Mouse (Mus musculus): ENCODE results near the gene Htr1b.

The Htr1b gene

DNA sequence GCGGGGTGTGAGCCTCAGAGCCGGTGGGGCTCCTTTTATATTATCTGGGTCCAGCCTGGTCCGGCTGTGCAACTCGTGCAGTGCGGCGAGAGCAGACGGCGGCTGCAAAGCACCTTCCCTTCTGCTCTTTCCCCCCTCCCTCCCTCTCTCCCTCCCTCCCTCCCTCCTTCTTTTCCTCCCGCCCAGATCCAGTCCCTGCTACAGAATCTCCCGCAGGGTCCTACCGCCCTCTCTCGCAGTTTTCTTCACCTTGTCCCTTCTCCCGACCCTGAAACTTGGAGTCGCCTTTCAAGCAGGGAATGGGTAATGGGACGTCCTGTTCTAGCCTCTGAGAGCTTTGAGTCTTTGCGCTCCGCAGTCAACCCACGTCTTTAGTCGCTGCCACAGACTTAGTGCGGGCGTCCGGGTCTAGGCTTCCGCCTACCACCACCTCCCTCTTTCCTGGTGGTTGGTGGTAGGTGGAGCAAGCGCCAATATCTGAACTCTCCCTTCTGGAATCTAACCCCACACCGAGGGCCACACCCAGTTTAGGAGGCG is at the start of gene Htr1b:
TSS of gene Htr1b (minus strand) at position 392 of the 537 bp plus-strand sequence.
- TF ChIP-seq NANOG (IDR thresholded peaks at IDR 0.05; ENCODE audit: borderline replicate concordance, low read length) (no peak), POU5F1 (IDR thresholded peaks at IDR 0.05; ENCODE audit: borderline replicate concordance, low read length) (no peak), CTCF (conservative IDR thresholded peaks at IDR 0.05; ENCODE audit: low read length) (no peak)
- peak within 1 kb of the TSS; percentile 89 for H3K4me3 ChIP-seq (replicated peaks; ENCODE audit: low read length)
- H3K27me3 ChIP-seq (ENCODE audit: insufficient read depth, low read length), result peaks cover 39% of the 10 kb centered on the region
- no peaks in the 10 kb centered on the region for H3K36me3 ChIP-seq (ENCODE audit: insufficient read depth, low read length)
- H3K9me3 ChIP-seq (ENCODE audit: low read length), result no peaks in the 10 kb centered on the region; the same call in 1 of the 2 replicates
- H3K4me1 ChIP-seq (replicated peaks; ENCODE audit: low read depth, low read length), result peaks cover 49% of the 10 kb centered on the region

DNA sequence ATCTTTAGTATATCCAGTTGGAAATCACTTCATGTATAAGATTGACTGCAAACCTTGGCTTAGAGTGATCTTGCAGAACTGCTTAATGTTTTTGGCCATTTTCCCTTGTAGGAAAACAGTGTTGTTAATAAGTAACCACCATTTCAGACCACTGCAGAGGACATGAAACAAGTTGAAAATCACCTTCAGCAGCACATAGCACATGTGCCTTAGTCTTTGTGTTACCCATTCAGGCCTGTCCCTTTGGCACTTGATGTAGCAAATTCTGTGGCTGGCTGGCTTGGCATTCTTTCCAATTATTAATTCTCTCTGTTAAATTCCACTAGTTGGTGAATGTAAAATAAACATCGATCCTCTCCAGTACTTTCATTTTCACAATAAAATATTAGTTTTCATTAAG is 43.1 kb upstream of the Htr1b start:
- Histone ChIP-seq H3K36me3 (ENCODE audit: insufficient read depth, low read length) (no peaks in the 10 kb centered on the region), H3K4me3 (replicated peaks; ENCODE audit: low read length) (no peak overlapping the region), H3K27me3 (ENCODE audit: insufficient read depth, low read length) (no peaks in the 10 kb centered on the region), H3K4me1 (replicated peaks; ENCODE audit: low read depth, low read length) (no peaks in the 10 kb centered on the region), H3K9me3 (ENCODE audit: low read length) (peaks cover 19% of the 10 kb centered on the region)
- TF ChIP-seq POU5F1 (IDR thresholded peaks at IDR 0.05; ENCODE audit: borderline replicate concordance, low read length) (no peak), CTCF (conservative IDR thresholded peaks at IDR 0.05; ENCODE audit: low read length) (no peak), NANOG (IDR thresholded peaks at IDR 0.05; ENCODE audit: borderline replicate concordance, low read length) (no peak)

DNA sequence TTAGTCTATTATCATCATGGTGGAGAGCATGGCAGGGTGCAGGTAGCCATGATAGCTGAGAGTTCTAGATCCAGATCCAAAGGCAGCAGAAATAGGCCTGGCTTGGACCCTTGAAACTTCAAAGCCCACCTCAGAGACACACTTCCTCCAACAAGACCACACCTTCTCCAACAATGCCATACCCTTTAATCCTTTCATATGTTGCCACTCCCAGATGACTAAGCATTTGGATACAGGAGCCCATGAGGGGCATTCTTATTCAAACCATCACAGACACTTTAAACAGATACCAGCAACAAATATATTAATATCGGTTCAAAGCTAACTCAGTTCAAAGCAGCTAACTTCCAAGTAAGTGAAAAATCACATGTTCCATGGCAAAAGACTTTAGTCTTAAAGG is 3.9 kb upstream of the Htr1b start:
- TF ChIP-seq CTCF (conservative IDR thresholded peaks at IDR 0.05; ENCODE audit: low read length) (no peak), POU5F1 (IDR thresholded peaks at IDR 0.05; ENCODE audit: borderline replicate concordance, low read length) (no peak), NANOG (IDR thresholded peaks at IDR 0.05; ENCODE audit: borderline replicate concordance, low read length) (no peak)
- Histone ChIP-seq H3K4me3 (replicated peaks; ENCODE audit: low read length) (no peak overlapping the region), H3K9me3 (ENCODE audit: low read length) (no peaks in the 10 kb centered on the region), H3K36me3 (ENCODE audit: insufficient read depth, low read length) (no peaks in the 10 kb centered on the region), H3K27me3 (ENCODE audit: insufficient read depth, low read length) (peaks cover 21% of the 10 kb centered on the region), H3K4me1 (replicated peaks; ENCODE audit: low read depth, low read length) (peaks cover 44% of the 10 kb centered on the region)

DNA sequence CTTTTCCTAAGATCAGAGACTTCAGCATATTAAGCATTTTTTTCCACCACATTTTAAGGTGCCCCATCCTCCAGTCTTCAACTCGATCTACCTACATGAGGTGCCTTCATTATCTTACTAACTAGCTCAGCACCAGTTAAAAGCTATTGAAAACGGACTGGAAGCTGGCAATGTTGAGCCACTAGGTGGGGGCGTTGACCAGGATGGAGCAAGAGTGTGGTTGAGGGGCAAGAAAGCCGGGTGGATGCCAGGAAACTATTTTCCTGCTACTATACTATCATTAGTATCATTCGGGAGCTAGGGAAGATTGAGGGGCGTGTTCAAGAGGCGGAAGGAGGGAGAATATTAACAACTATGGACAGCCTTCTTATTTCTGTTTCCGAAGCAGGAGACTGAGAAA is 1.5 kb upstream of the Htr1b start:
- peak; percentile 37 for TF ChIP-seq CTCF (conservative IDR thresholded peaks at IDR 0.05; ENCODE audit: low read length)
- TF ChIP-seq NANOG (IDR thresholded peaks at IDR 0.05; ENCODE audit: borderline replicate concordance, low read length), result no peak
- Histone ChIP-seq H3K36me3 (ENCODE audit: insufficient read depth, low read length) (no peaks in the 10 kb centered on the region), H3K4me1 (replicated peaks; ENCODE audit: low read depth, low read length) (peaks cover 57% of the 10 kb centered on the region), H3K9me3 (ENCODE audit: low read length) (no peaks in the 10 kb centered on the region; the same call in 1 of the 2 replicates), H3K4me3 (replicated peaks; ENCODE audit: low read length) (no peak overlapping the region), H3K27me3 (ENCODE audit: insufficient read depth, low read length) (peaks cover 39% of the 10 kb centered on the region)

DNA sequence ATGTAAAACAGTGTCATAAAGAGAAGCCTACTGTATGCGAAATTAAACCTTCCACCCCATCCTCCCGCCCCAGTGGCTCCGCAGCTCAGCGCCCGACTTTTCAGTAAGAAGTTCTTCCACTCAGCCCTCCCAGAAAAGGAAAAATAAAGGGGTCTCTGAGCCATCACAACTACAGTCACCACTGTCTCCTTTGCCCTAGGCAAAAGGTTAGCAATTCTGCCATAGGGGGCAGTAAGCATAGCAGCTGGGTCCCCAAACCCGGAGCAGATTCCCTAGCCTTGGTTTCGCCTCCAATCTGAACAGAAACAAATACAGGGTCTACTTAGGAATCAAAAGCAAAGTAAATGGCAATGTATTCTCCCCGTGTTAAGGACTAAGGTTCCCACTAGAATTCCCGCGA is 535 bp upstream of the Htr1b start:
- H3K4me1 ChIP-seq (replicated peaks; ENCODE audit: low read depth, low read length), result peaks cover 54% of the 10 kb centered on the region
- H3K36me3 ChIP-seq (ENCODE audit: insufficient read depth, low read length), result no peaks in the 10 kb centered on the region
- no peak for TF ChIP-seq CTCF (conservative IDR thresholded peaks at IDR 0.05; ENCODE audit: low read length)
- TF ChIP-seq NANOG (IDR thresholded peaks at IDR 0.05; ENCODE audit: borderline replicate concordance, low read length), result no peak
- no peak for TF ChIP-seq POU5F1 (IDR thresholded peaks at IDR 0.05; ENCODE audit: borderline replicate concordance, low read length)
- H3K27me3 ChIP-seq (ENCODE audit: insufficient read depth, low read length), result peaks cover 39% of the 10 kb centered on the region
- no peaks in the 10 kb centered on the region; the same call in 1 of the 2 replicates for H3K9me3 ChIP-seq (ENCODE audit: low read length)
- H3K4me3 ChIP-seq (replicated peaks; ENCODE audit: low read length), result peak overlapping the region; percentile 89

DNA sequence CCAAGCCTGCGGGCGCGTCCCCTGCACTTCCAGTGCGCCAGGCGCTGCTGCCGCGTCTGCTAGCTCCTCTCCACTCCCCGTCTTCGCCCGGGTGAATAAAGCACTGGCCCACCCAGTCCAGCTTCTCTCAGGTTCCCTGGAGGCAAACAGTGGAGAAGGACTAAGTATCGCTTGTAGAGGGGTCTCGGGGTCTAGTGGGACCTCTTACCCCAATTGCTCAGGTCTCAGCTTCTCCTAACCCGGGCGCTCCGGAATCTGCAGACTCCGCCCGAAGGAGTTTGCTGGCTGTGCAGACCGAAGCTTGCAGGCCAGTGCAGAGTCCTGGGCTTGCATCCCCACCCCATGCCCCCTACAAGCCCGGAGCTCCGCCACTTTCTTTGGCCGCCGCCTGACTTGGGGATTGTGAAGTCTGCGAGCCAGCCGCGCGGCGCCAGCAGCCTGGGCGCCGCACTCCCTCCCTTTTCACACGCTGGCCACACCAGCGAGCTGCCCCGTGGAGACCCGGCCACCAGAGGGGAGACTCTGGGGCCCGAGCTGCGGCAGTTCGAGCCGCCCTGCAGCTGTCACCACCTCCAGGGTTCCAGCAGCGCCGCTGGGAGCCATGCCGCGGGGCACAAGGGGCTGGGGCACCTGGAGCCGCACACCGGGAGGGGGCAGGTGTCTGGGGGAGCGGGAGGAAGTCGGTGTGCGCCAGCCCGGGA is 742 bp downstream of the Htr1b start:
- peak overlapping the region; percentile 89 for H3K4me3 ChIP-seq (replicated peaks; ENCODE audit: low read length)
- peaks cover 44% of the 10 kb centered on the region for H3K4me1 ChIP-seq (replicated peaks; ENCODE audit: low read depth, low read length)
- no peaks in the 10 kb centered on the region; the same call in 1 of the 2 replicates for H3K9me3 ChIP-seq (ENCODE audit: low read length)
- TF ChIP-seq NANOG (IDR thresholded peaks at IDR 0.05; ENCODE audit: borderline replicate concordance, low read length), result no peak
- TF ChIP-seq POU5F1 (IDR thresholded peaks at IDR 0.05; ENCODE audit: borderline replicate concordance, low read length), result no peak
- TF ChIP-seq CTCF (conservative IDR thresholded peaks at IDR 0.05; ENCODE audit: low read length), result no peak
- peaks cover 39% of the 10 kb centered on the region for H3K27me3 ChIP-seq (ENCODE audit: insufficient read depth, low read length)
- no peaks in the 10 kb centered on the region for H3K36me3 ChIP-seq (ENCODE audit: insufficient read depth, low read length)

DNA sequence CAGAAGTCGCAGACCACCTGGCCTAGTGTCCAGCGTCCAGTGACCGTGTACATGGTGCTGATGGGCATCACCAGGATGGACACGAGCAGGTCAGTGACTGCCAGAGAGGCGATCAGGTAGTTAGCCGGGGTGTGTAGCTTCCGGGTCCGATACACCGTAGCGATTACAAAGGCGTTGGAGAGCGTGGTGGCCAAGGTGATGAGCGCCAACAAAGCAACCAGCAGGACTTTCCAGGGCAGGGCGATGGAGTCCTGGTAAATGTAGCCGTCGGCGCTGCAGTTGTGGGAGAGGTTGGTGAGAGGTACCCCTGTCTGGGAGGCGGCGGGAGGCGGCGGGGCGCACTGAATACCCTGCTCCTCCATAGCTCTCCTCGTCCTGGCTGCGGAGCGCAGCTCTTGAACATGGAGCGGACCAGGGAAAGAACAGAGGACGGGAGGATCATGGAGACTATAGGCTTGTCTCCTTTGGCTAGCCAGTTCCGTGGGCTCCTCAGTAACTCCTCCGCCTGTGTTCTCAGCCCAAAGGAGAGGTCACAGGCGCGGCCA is 1.4 kb downstream of the Htr1b start:
- peak overlapping the region; percentile 89 for H3K4me3 ChIP-seq (replicated peaks; ENCODE audit: low read length)
- H3K27me3 ChIP-seq (ENCODE audit: insufficient read depth, low read length), result peaks cover 39% of the 10 kb centered on the region
- H3K4me1 ChIP-seq (replicated peaks; ENCODE audit: low read depth, low read length), result peaks cover 38% of the 10 kb centered on the region
- H3K9me3 ChIP-seq (ENCODE audit: low read length), result no peaks in the 10 kb centered on the region; the same call in 1 of the 2 replicates
- H3K36me3 ChIP-seq (ENCODE audit: insufficient read depth, low read length), result no peaks in the 10 kb centered on the region
- no peak for TF ChIP-seq CTCF (conservative IDR thresholded peaks at IDR 0.05; ENCODE audit: low read length)
- no peak for TF ChIP-seq NANOG (IDR thresholded peaks at IDR 0.05; ENCODE audit: borderline replicate concordance, low read length)
- TF ChIP-seq POU5F1 (IDR thresholded peaks at IDR 0.05; ENCODE audit: borderline replicate concordance, low read length), result no peak

DNA sequence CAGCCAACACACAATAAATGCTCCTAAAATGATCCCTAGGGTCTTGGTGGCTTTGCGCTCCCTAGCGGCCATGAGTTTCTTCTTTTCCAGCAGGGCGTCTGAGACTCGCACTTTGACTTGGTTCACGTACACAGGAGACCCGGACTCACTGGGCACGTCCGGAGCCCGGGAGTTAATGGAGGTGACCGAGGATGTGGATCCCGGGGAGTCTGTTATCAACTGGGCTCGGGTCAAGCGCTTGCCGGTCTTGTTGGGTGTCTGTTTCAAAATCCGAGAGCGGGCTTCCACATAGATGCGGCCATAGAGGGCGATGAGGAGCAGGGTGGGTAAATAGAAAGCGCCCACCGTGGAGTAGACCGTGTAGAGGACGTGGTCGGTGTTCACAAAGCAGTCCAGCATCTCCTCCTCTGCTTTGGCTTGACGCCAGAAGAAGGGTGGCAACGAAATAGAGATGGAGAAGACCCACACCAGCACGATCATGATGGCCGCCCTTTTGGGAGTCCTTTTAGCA is 2.0 kb downstream of the Htr1b start:
- H3K9me3 ChIP-seq (ENCODE audit: low read length), result no peaks in the 10 kb centered on the region; the same call in 1 of the 2 replicates
- H3K4me3 ChIP-seq (replicated peaks; ENCODE audit: low read length), result peak overlapping the region; percentile 89
- peaks cover 39% of the 10 kb centered on the region for H3K27me3 ChIP-seq (ENCODE audit: insufficient read depth, low read length)
- peaks cover 37% of the 10 kb centered on the region for H3K4me1 ChIP-seq (replicated peaks; ENCODE audit: low read depth, low read length)
- H3K36me3 ChIP-seq (ENCODE audit: insufficient read depth, low read length), result no peaks in the 10 kb centered on the region
- TF ChIP-seq NANOG (IDR thresholded peaks at IDR 0.05; ENCODE audit: borderline replicate concordance, low read length) (no peak), POU5F1 (IDR thresholded peaks at IDR 0.05; ENCODE audit: borderline replicate concordance, low read length) (no peak), CTCF (conservative IDR thresholded peaks at IDR 0.05; ENCODE audit: low read length) (peak; percentile 19)
